Mouse (Mus musculus) neutrophil, adult 5-6 weeks (primary cell): ENCODE data around the gene Eif4b. TPM values are rescaled to one million over a fixed set of nuclear protein-coding genes. Genes with fewer than 3 reads are reported as not detected.

Experiments
- ATAC-seq: fragments of 151-379, 151-347 bp; 2 replicates; pipeline ENCODE4 v1.8.0; 2017; ENCODE audit warnings: mild to moderate bottlenecking, moderate TSS enrichment; ENCODE audit not compliant: insufficient number of reproducible peaks, poor library complexity, low FRiP score, severe bottlenecking; ENCODE audit errors: extremely low read depth
- total RNA-seq: library from RNA; stranded (forward); fragments of 200-1000 nt; gene quantifications from 2 replicates; pipeline ENCODE4 v1.2.3, GENCODE M21; 2017

The Eif4b gene
- total RNA-seq, 1 experiment from 2014 or later = 190 TPM

- peak; percentile 18; the same call in 1 of the 2 replicates for ATAC-seq
Measured at GRCm38 (mm10) chr15:102100161-102100981, 26.8 kb downstream of the Eif4b start, which contains the start of gene Tns2. Gene Tns2, plus strand, starts transcription at chr15:102100413.

GRCm38 (mm10) chr15:102100996-102101671, 27.6 kb downstream of the Eif4b start:
- ATAC-seq = no peak

- no peak for ATAC-seq
Measured at GRCm38 (mm10) chr15:102101672-102102541, 28.3 kb downstream of the Eif4b start.

DNA sequence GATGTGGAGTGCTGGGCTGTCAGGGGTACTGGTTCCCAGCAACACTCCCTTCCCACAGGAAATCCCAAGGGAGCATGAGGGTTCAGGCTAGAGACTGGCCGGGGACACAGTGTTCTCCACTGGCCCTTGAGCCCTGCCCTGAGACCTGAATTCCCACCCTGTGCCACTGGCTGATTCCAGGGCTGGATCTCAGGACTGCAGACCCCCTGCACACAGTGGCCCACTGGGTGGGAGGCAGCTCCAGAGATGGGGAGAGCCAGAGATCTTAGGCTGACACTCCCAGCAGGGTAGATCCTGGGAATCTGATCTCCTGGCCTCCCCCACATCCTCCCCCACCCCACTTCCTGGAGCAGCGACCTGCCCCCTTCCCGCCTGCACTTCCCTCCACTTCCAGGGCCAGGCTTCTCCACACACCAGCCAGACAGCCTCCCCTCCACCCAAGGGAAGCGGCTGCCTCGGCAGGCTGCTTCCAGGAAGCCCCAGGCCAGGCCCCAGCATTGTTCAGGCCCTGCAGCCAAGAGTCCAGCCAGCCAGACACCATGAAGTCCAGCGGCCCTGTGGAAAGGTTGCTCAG, 29.1 kb downstream of the Eif4b start:
- no peak for ATAC-seq

GRCm38 (mm10) chr15:102103371-102103946, 29.9 kb downstream of the Eif4b start:
- no peak for ATAC-seq

- ATAC-seq = no peak
Measured at GRCm38 (mm10) chr15:102103947-102104555, 30.5 kb downstream of the Eif4b start.

DNA sequence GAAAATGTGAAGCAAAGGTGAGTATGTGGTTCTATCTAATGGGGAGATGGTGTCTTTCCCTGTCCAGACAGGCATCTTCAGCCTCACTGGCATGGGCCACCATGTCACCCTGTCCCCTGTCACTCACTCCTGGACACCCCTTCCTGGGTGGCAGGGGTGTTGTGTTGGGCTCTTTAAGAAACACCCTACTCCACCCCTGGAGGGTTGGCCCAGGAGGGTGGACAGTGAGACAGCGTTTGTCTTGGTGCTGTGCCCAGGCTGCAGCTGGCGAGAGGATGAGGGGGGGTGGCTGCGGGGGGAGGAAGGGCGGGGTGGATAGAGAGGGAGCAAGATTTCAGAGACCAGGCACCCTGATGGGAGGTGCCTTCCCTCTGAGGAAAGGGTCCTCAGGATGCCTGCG, 31.8 kb downstream of the Eif4b start:
- no peak for ATAC-seq

DNA sequence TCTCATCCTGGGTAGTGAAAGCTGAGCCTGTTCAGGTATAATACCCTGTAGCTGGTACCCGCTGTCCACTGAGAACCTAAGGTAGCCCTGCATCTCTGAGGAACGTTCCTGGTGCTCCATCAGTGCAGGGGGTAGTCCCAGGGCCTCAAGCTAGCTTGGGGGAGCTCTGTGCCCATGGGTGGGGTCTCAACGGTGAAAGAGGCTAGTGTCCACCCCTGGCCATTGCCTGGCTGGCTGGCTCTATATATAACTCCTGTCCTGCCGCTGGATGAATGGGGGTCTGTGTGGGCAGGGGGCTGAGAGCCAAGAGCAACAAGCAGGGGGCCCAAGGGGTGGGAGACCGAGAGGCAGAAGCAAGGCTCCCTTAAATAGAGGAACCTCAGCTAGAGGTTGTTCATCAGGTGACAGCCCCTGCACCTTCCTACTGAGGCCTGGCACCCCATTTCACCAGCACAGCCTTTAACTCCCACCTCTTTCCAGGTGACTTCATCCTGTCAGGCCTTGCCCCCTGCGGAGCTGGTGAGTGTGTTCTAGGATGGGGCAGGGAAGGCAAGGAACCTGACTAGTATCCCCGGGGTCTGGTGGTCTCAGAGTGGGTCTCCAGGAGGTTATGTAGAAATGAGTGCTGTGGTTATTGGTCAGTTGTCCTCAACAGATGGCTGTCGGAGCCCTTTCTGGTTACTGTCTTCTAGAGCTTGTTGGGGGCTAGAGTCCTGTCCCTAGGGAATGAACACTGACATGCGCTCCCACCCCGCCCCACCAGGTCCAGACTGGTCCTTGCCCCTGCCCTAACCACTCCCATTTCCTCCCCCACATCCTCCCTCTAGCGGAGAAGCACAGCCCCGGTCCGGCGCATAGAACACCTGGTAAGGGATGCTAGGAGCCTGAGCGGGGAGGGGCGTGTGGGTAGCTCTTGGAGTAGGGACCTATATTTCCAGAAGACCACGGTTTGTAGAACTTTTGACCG, 32.5 kb downstream of the Eif4b start:
- ATAC-seq = no peak

- no peak for ATAC-seq
Measured at GRCm38 (mm10) chr15:102106754-102107456, 33.3 kb downstream of the Eif4b start.

DNA sequence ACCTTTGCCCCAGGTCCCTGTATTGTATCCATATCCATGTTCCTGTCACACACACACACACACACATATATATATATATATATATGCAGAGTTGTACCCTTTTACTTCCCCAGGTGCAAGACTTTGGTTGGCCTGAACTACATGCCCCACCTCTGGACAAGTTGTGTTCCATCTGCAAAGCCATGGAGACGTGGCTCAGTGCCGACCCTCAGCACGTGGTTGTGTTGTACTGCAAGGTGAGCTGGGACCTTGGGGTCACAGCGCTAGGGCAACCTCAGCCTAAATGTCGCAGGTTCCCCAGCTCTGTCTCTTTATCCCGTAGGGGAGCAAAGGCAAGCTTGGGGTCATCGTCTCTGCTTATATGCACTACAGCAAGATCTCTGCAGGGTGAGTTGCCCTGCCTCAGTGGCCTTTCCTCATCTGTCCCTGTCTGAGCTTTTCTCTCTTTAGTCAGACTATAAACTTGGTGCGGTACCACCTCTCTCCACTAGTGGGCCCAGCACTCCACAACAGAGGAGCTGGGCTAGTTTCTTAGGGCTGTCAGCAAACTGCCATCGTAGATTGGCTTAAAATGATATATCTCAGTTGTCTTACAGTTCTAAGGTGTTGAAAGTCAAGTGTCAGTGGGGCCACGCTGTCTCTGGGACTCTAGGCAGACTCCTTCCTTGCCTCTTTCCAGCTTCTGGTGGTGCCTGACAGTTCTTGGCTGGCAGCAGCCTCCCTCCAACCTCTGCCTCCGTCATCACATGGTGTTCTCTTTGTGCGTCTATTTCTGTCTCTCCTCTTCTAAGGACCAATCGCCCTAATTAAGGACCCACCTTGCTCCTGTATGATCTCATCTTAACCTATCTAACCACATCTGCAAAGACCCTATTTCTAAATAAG, 34.4 kb downstream of the Eif4b start:
- peak; percentile 43; the same call in 1 of the 2 replicates for ATAC-seq

GRCm38 (mm10) chr15:102108651-102109525, 35.3 kb downstream of the Eif4b start:
- ATAC-seq = peak; percentile 44; the same call in 1 of the 2 replicates

GRCm38 (mm10) chr15:102110271-102110670, 36.7 kb downstream of the Eif4b start:
- no peak for ATAC-seq

GRCm38 (mm10) chr15:102110701-102111494, 37.3 kb downstream of the Eif4b start:
- ATAC-seq = no peak

- no peak for ATAC-seq
Measured at GRCm38 (mm10) chr15:102111495-102111829, 37.9 kb downstream of the Eif4b start.
